Mouse (Mus musculus): ENCODE measurements around the gene Nkrf. TPM values are rescaled to one million over a fixed set of nuclear protein-coding genes. Genes with fewer than 3 reads are reported as not detected.
A peak's percentile ranks its signal among the peaks of the same experiment; 100 is the strongest.
"Not testable (repeated sequence)": the region's sequence is repeated elsewhere in the genome, so short reads cannot be mapped to it uniquely, and the experiment has no call there.

The Nkrf gene
- polyA plus RNA-seq, 1 experiment from 2014 or later = 1.3 TPM

- H3K4me3 ChIP-seq (ENCODE audit: low read depth, low read length) = no peak overlapping the region
- H3K9ac ChIP-seq (ENCODE audit: low read depth, low read length) = no peak overlapping the region
- no peaks in the 10 kb centered on the region for H3K36me3 ChIP-seq (ENCODE audit: control insufficient read depth, insufficient read depth, low read length)
- H3K9me3 ChIP-seq (replicated peaks; ENCODE audit: control insufficient read depth, low read length) = no peaks in the 10 kb centered on the region
- ATAC-seq (replicated peaks; ENCODE audit: insufficient number of reproducible peaks, low FRiP score, low TSS enrichment) = no peak
- no peak overlapping the region for H3K4me2 ChIP-seq
- no peaks in the 10 kb centered on the region for H3K27me3 ChIP-seq (ENCODE audit: control insufficient read depth, insufficient read depth, low read length)
- WGBS (ENCODE audit: insufficient replicate concordance) = 81% methylated on average over 1 of the region's 1 CpGs
- no peaks in the 10 kb centered on the region for H3K4me1 ChIP-seq (ENCODE audit: control insufficient read depth, insufficient read depth, low read length)
- H3K27ac ChIP-seq (ENCODE audit: low read depth, low read length) = no peak overlapping the region
These were observed 15.1 kb upstream of the Nkrf start for GRCm38 (mm10) chrX:36917749-36918148.

GRCm38 (mm10) chrX:36911343-36911742, 8.6 kb upstream of the Nkrf start:
- H3K36me3 ChIP-seq (ENCODE audit: control insufficient read depth, insufficient read depth, low read length) = no peaks in the 10 kb centered on the region
- no peak for ATAC-seq (replicated peaks; ENCODE audit: insufficient number of reproducible peaks, low FRiP score, low TSS enrichment)
- no peak overlapping the region for H3K27ac ChIP-seq (ENCODE audit: low read depth, low read length)
- H3K9ac ChIP-seq (ENCODE audit: low read depth, low read length) = no peak overlapping the region
- no peak overlapping the region for H3K4me3 ChIP-seq (ENCODE audit: low read depth, low read length)
- H3K4me1 ChIP-seq (ENCODE audit: control insufficient read depth, insufficient read depth, low read length) = no peaks in the 10 kb centered on the region
- H3K27me3 ChIP-seq (ENCODE audit: control insufficient read depth, insufficient read depth, low read length) = no peaks in the 10 kb centered on the region
- 38% methylated on average over 12 of the region's 12 CpGs for WGBS (ENCODE audit: insufficient replicate concordance)
- no peak overlapping the region for H3K4me2 ChIP-seq
- H3K9me3 ChIP-seq (replicated peaks; ENCODE audit: control insufficient read depth, low read length) = no peaks in the 10 kb centered on the region

GRCm38 (mm10) chrX:36906539-36906938, 3.8 kb upstream of the Nkrf start:
- Histone ChIP-seq H3K36me3 (ENCODE audit: control insufficient read depth, insufficient read depth, low read length) (no peaks in the 10 kb centered on the region), H3K4me1 (ENCODE audit: control insufficient read depth, insufficient read depth, low read length) (no peaks in the 10 kb centered on the region), H3K4me3 (ENCODE audit: low read depth, low read length) (no peak overlapping the region), H3K4me2 (no peak overlapping the region), H3K27me3 (ENCODE audit: control insufficient read depth, insufficient read depth, low read length) (no peaks in the 10 kb centered on the region), H3K9ac (ENCODE audit: low read depth, low read length) (no peak overlapping the region), H3K27ac (ENCODE audit: low read depth, low read length) (no peak overlapping the region), H3K9me3 (replicated peaks; ENCODE audit: control insufficient read depth, low read length) (no peaks in the 10 kb centered on the region)
- WGBS (ENCODE audit: insufficient replicate concordance) = 34% methylated on average over 5 of the region's 5 CpGs
- ATAC-seq (replicated peaks; ENCODE audit: insufficient number of reproducible peaks, low FRiP score, low TSS enrichment) = no peak

GRCm38 (mm10) chrX:36903115-36903768, 543 bp upstream of the Nkrf start:
- Histone ChIP-seq H3K4me2 (peak overlapping the region; percentile 65), H3K4me3 (ENCODE audit: low read depth, low read length) (peak overlapping the region; percentile 55), H3K9me3 (replicated peaks; ENCODE audit: control insufficient read depth, low read length) (no peaks in the 10 kb centered on the region), H3K4me1 (ENCODE audit: control insufficient read depth, insufficient read depth, low read length) (no peaks in the 10 kb centered on the region), H3K9ac (ENCODE audit: low read depth, low read length) (peak overlapping the region; percentile 75), H3K27me3 (ENCODE audit: control insufficient read depth, insufficient read depth, low read length) (no peaks in the 10 kb centered on the region), H3K27ac (ENCODE audit: low read depth, low read length) (peak overlapping the region; percentile 64), H3K36me3 (ENCODE audit: control insufficient read depth, insufficient read depth, low read length) (no peaks in the 10 kb centered on the region)
- ATAC-seq (replicated peaks; ENCODE audit: insufficient number of reproducible peaks, low FRiP score, low TSS enrichment) = peak; percentile 92
- WGBS (ENCODE audit: insufficient replicate concordance) = 14% methylated on average over 32 of the region's 32 CpGs

GRCm38 (mm10) chrX:36901655-36902054, 1.0 kb downstream of the Nkrf start:
- no peaks in the 10 kb centered on the region for H3K9me3 ChIP-seq (replicated peaks; ENCODE audit: control insufficient read depth, low read length)
- no peak overlapping the region for H3K27ac ChIP-seq (ENCODE audit: low read depth, low read length)
- H3K36me3 ChIP-seq (ENCODE audit: control insufficient read depth, insufficient read depth, low read length) = no peaks in the 10 kb centered on the region
- H3K4me3 ChIP-seq (ENCODE audit: low read depth, low read length) = peak overlapping the region; percentile 55; the same call in 1 of the 2 replicates
- peak overlapping the region; percentile 65 for H3K4me2 ChIP-seq
- H3K9ac ChIP-seq (ENCODE audit: low read depth, low read length) = no peak overlapping the region
- 46% methylated on average over 3 of the region's 3 CpGs for WGBS (ENCODE audit: insufficient replicate concordance)
- no peak for ATAC-seq (replicated peaks; ENCODE audit: insufficient number of reproducible peaks, low FRiP score, low TSS enrichment)
- no peaks in the 10 kb centered on the region for H3K4me1 ChIP-seq (ENCODE audit: control insufficient read depth, insufficient read depth, low read length)
- no peaks in the 10 kb centered on the region for H3K27me3 ChIP-seq (ENCODE audit: control insufficient read depth, insufficient read depth, low read length)

- H3K9ac ChIP-seq (ENCODE audit: low read depth, low read length); H3K4me2 ChIP-seq; H3K27ac ChIP-seq (ENCODE audit: low read depth, low read length); H3K4me3 ChIP-seq (ENCODE audit: low read depth, low read length); H3K9me3 ChIP-seq (replicated peaks; ENCODE audit: control insufficient read depth, low read length); H3K27me3 ChIP-seq (ENCODE audit: control insufficient read depth, insufficient read depth, low read length); H3K36me3 ChIP-seq (ENCODE audit: control insufficient read depth, insufficient read depth, low read length); ATAC-seq (replicated peaks; ENCODE audit: insufficient number of reproducible peaks, low FRiP score, low TSS enrichment); H3K4me1 ChIP-seq (ENCODE audit: control insufficient read depth, insufficient read depth, low read length): not testable (repeated sequence)
- 44% methylated on average over 1 of the region's 1 CpGs for WGBS (ENCODE audit: insufficient replicate concordance)
These were observed 3.8 kb downstream of the Nkrf start for GRCm38 (mm10) chrX:36898931-36899330.

- H3K4me2 ChIP-seq = no peak overlapping the region
- H3K27me3 ChIP-seq (ENCODE audit: control insufficient read depth, insufficient read depth, low read length) = no peaks in the 10 kb centered on the region
- ATAC-seq (replicated peaks; ENCODE audit: insufficient number of reproducible peaks, low FRiP score, low TSS enrichment) = no peak
- H3K36me3 ChIP-seq (ENCODE audit: control insufficient read depth, insufficient read depth, low read length) = 0 out of 2 replicates have a peak, but pooled peaks cover 4% of the 10 kb centered on the region
- H3K4me1 ChIP-seq (ENCODE audit: control insufficient read depth, insufficient read depth, low read length) = no peaks in the 10 kb centered on the region
- H3K27ac ChIP-seq (ENCODE audit: low read depth, low read length) = no peak overlapping the region
- WGBS (ENCODE audit: insufficient replicate concordance) = 92% methylated on average over 1 of the region's 1 CpGs
- H3K9ac ChIP-seq (ENCODE audit: low read depth, low read length) = no peak overlapping the region
- no peaks in the 10 kb centered on the region for H3K9me3 ChIP-seq (replicated peaks; ENCODE audit: control insufficient read depth, low read length)
- H3K4me3 ChIP-seq (ENCODE audit: low read depth, low read length) = no peak overlapping the region
These were observed 18.0 kb downstream of the Nkrf start for GRCm38 (mm10) chrX:36884719-36885118.

- ATAC-seq (replicated peaks; ENCODE audit: insufficient number of reproducible peaks, low FRiP score, low TSS enrichment) = peak; percentile 7; the same call in 1 of the 2 replicates
- peak overlapping the region; percentile 79 for H3K9ac ChIP-seq (ENCODE audit: low read depth, low read length)
- H3K27ac ChIP-seq (ENCODE audit: low read depth, low read length) = peak overlapping the region; percentile 70
- WGBS (ENCODE audit: insufficient replicate concordance) = 8% methylated on average over 36 of the region's 36 CpGs
- peak overlapping the region; percentile 67 for H3K4me2 ChIP-seq
- H3K9me3 ChIP-seq (replicated peaks; ENCODE audit: control insufficient read depth, low read length) = no peaks in the 10 kb centered on the region
- no peaks in the 10 kb centered on the region for H3K4me1 ChIP-seq (ENCODE audit: control insufficient read depth, insufficient read depth, low read length)
- H3K4me3 ChIP-seq (ENCODE audit: low read depth, low read length) = peak overlapping the region; percentile 69
- H3K36me3 ChIP-seq (ENCODE audit: control insufficient read depth, insufficient read depth, low read length) = no peaks in the 10 kb centered on the region
- no peaks in the 10 kb centered on the region for H3K27me3 ChIP-seq (ENCODE audit: control insufficient read depth, insufficient read depth, low read length)
These were observed 28.0 kb downstream of the Nkrf start for GRCm38 (mm10) chrX:36874704-36875128.

GRCm38 (mm10) chrX:36874178-36874696, 28.5 kb downstream of the Nkrf start:
- ATAC-seq (replicated peaks; ENCODE audit: insufficient number of reproducible peaks, low FRiP score, low TSS enrichment) = peak; percentile 92
- Histone ChIP-seq H3K9ac (ENCODE audit: low read depth, low read length) (peak overlapping the region; percentile 79), H3K9me3 (replicated peaks; ENCODE audit: control insufficient read depth, low read length) (no peaks in the 10 kb centered on the region), H3K36me3 (ENCODE audit: control insufficient read depth, insufficient read depth, low read length) (no peaks in the 10 kb centered on the region), H3K4me3 (ENCODE audit: low read depth, low read length) (peak overlapping the region; percentile 69), H3K27me3 (ENCODE audit: control insufficient read depth, insufficient read depth, low read length) (no peaks in the 10 kb centered on the region), H3K27ac (ENCODE audit: low read depth, low read length) (peak overlapping the region; percentile 70), H3K4me1 (ENCODE audit: control insufficient read depth, insufficient read depth, low read length) (no peaks in the 10 kb centered on the region), H3K4me2 (peak overlapping the region; percentile 67)
- 10% methylated on average over 55 of the region's 57 CpGs for WGBS (ENCODE audit: insufficient replicate concordance)

Measured in heart, embryonic 11.5 days (tissue).